Mouse (Mus musculus): Measurements from ENCODE around the gene Arhgef6. TPM values are rescaled to one million over a fixed set of nuclear protein-coding genes. Genes with fewer than 3 reads are reported as not detected.

Gene Arhgef6
- polyA plus RNA-seq, 1 experiment, result 2.4 TPM

- Histone ChIP-seq H3K4me3 (ENCODE audit: low read depth, low read length) (no peak overlapping the region), H3K4me1 (ENCODE audit: control insufficient read depth, insufficient read depth, insufficient read length, low read length) (no peaks in the 10 kb centered on the region), H3K36me3 (ENCODE audit: control insufficient read depth, insufficient read depth, low read length) (no peaks in the 10 kb centered on the region), H3K27me3 (ENCODE audit: control insufficient read depth, insufficient read depth, low read length) (no peaks in the 10 kb centered on the region), H3K27ac (ENCODE audit: insufficient read depth, low read depth, low read length) (no peak overlapping the region)
- 68% methylated on average over 2 of the region's 2 CpGs for WGBS
- no peak for TF ChIP-seq CTCF (IDR thresholded peaks at IDR 0.05; ENCODE audit: extremely low read depth, insufficient read length, insufficient replicate concordance, low read depth, low read length)
- no peak for TF ChIP-seq POLR2A (IDR thresholded peaks at IDR 0.05; ENCODE audit: low read depth, low read length)
Measured at GRCm38 (mm10) chrX:57198036-57198435, 140.5 kb downstream of the Arhgef6 start.

- WGBS, result 72% methylated on average over 9 of the region's 9 CpGs
- Histone ChIP-seq H3K27ac (ENCODE audit: insufficient read depth, low read depth, low read length) (no peak overlapping the region), H3K36me3 (ENCODE audit: control insufficient read depth, insufficient read depth, low read length) (no peaks in the 10 kb centered on the region), H3K4me1 (ENCODE audit: control insufficient read depth, insufficient read depth, insufficient read length, low read length) (no peaks in the 10 kb centered on the region), H3K4me3 (ENCODE audit: low read depth, low read length) (no peak overlapping the region), H3K27me3 (ENCODE audit: control insufficient read depth, insufficient read depth, low read length) (no peaks in the 10 kb centered on the region)
- no peak for TF ChIP-seq POLR2A (IDR thresholded peaks at IDR 0.05; ENCODE audit: low read depth, low read length)
- no peak for TF ChIP-seq CTCF (IDR thresholded peaks at IDR 0.05; ENCODE audit: extremely low read depth, insufficient read length, insufficient replicate concordance, low read depth, low read length)
Measured at GRCm38 (mm10) chrX:57196319-57196718, 142.2 kb downstream of the Arhgef6 start.

- 67% methylated on average over 5 of the region's 5 CpGs for WGBS
- Histone ChIP-seq H3K27ac (ENCODE audit: insufficient read depth, low read depth, low read length) (no peak overlapping the region), H3K4me1 (ENCODE audit: control insufficient read depth, insufficient read depth, insufficient read length, low read length) (no peaks in the 10 kb centered on the region), H3K27me3 (ENCODE audit: control insufficient read depth, insufficient read depth, low read length) (no peaks in the 10 kb centered on the region), H3K36me3 (ENCODE audit: control insufficient read depth, insufficient read depth, low read length) (no peaks in the 10 kb centered on the region), H3K4me3 (ENCODE audit: low read depth, low read length) (no peak overlapping the region)
- no peak for TF ChIP-seq CTCF (IDR thresholded peaks at IDR 0.05; ENCODE audit: extremely low read depth, insufficient read length, insufficient replicate concordance, low read depth, low read length)
- no peak for TF ChIP-seq POLR2A (IDR thresholded peaks at IDR 0.05; ENCODE audit: low read depth, low read length)
Measured at GRCm38 (mm10) chrX:57189335-57189734, 149.2 kb downstream of the Arhgef6 start.

- no peak overlapping the region for H3K27ac ChIP-seq (ENCODE audit: insufficient read depth, low read depth, low read length)
Measured at GRCm38 (mm10) chrX:57187301-57187700, 151.2 kb downstream of the Arhgef6 start.

GRCm38 (mm10) chrX:57183359-57183758, 155.2 kb downstream of the Arhgef6 start:
- WGBS, result 82% methylated on average over 3 of the region's 3 CpGs
- Histone ChIP-seq H3K4me1 (ENCODE audit: control insufficient read depth, insufficient read depth, insufficient read length, low read length) (no peaks in the 10 kb centered on the region), H3K27me3 (ENCODE audit: control insufficient read depth, insufficient read depth, low read length) (no peaks in the 10 kb centered on the region), H3K36me3 (ENCODE audit: control insufficient read depth, insufficient read depth, low read length) (no peaks in the 10 kb centered on the region), H3K4me3 (ENCODE audit: low read depth, low read length) (no peak overlapping the region), H3K27ac (ENCODE audit: insufficient read depth, low read depth, low read length) (no peak overlapping the region)
- no peak for TF ChIP-seq POLR2A (IDR thresholded peaks at IDR 0.05; ENCODE audit: low read depth, low read length)
- no peak for TF ChIP-seq CTCF (IDR thresholded peaks at IDR 0.05; ENCODE audit: extremely low read depth, insufficient read length, insufficient replicate concordance, low read depth, low read length)

More at GRCm38 (mm10) chrX:57187301-57187700, 151.2 kb downstream of the Arhgef6 start:
- Histone ChIP-seq H3K27me3 (ENCODE audit: control insufficient read depth, insufficient read depth, low read length) (no peaks in the 10 kb centered on the region), H3K4me1 (ENCODE audit: control insufficient read depth, insufficient read depth, insufficient read length, low read length) (no peaks in the 10 kb centered on the region), H3K4me3 (ENCODE audit: low read depth, low read length) (no peak overlapping the region), H3K36me3 (ENCODE audit: control insufficient read depth, insufficient read depth, low read length) (no peaks in the 10 kb centered on the region)
- WGBS, result 66% methylated on average over 8 of the region's 8 CpGs
- TF ChIP-seq CTCF (IDR thresholded peaks at IDR 0.05; ENCODE audit: extremely low read depth, insufficient read length, insufficient replicate concordance, low read depth, low read length) (no peak), POLR2A (IDR thresholded peaks at IDR 0.05; ENCODE audit: low read depth, low read length) (no peak)

GRCm38 (mm10) chrX:57182470-57182869, 156.1 kb downstream of the Arhgef6 start:
- no peak overlapping the region for H3K4me3 ChIP-seq (ENCODE audit: low read depth, low read length)
- TF ChIP-seq POLR2A (IDR thresholded peaks at IDR 0.05; ENCODE audit: low read depth, low read length) (no peak), CTCF (IDR thresholded peaks at IDR 0.05; ENCODE audit: extremely low read depth, insufficient read length, insufficient replicate concordance, low read depth, low read length) (no peak)
- WGBS, result 64% methylated on average over 2 of the region's 2 CpGs

More at GRCm38 (mm10) chrX:57182470-57182869, 156.1 kb downstream of the Arhgef6 start:
- Histone ChIP-seq H3K27me3 (ENCODE audit: control insufficient read depth, insufficient read depth, low read length) (no peaks in the 10 kb centered on the region), H3K36me3 (ENCODE audit: control insufficient read depth, insufficient read depth, low read length) (no peaks in the 10 kb centered on the region), H3K27ac (ENCODE audit: insufficient read depth, low read depth, low read length) (no peak overlapping the region), H3K4me1 (ENCODE audit: control insufficient read depth, insufficient read depth, insufficient read length, low read length) (no peaks in the 10 kb centered on the region)

Other genes with a start within 250 kb of the Arhgef6 start
- gene Cd40lg, start 126.6 kb downstream of the Arhgef6 start, polyA plus RNA-seq (2012; rRNA removed), result 0.27 TPM in 2 replicates
- 1.7 and 3.4 TPM in 2 replicates for gene Rbmx, start 54.3 kb upstream of the Arhgef6 start, polyA plus RNA-seq (2012; rRNA removed)
- not detected in 2 replicates for gene Gm364, start 70.4 kb upstream of the Arhgef6 start, polyA plus RNA-seq (2012; rRNA removed)
- not detected in 2 replicates for gene Gpr101, start 165.0 kb upstream of the Arhgef6 start, polyA plus RNA-seq (2012; rRNA removed)